ENCODE assay signal across 33 mouse cellular contexts in genomic region chr3:95866071-95866470, GRCm38 (mm10). TPM values are rescaled to one million over a fixed set of nuclear protein-coding genes. Genes with fewer than 3 reads are reported as not detected.
DNase-seq lines count a peak whose midpoint lies in the region; ATAC-seq lines count a peak whose summit lies in the region.
"Had no signal": no experiment of that assay in that cellular context is flagged by ENCODE, and none has a peak within 500 bp of the region (broad histone marks: within the 10 kb centered on the region; RNA-seq: fewer than 3 reads in every experiment).

No protein-coding gene starts in this region.

- H3K27ac ChIP-seq in kidney, embryonic 14.5 days (ENCODE audit: low read depth, low read length) = no peak overlapping the region
- H3K27ac ChIP-seq: embryonic facial prominence, embryonic 10.5 days; embryonic facial prominence, embryonic 13.5 days; forebrain, embryonic 12.5 days; forebrain, embryonic 15.5 days; heart, embryonic 15.5 days; hindbrain, embryonic 10.5 days; hindbrain, embryonic 13.5 days had no signal

- peaks cover 51% of the 10 kb centered on the region for H3K36me3 ChIP-seq in kidney, embryonic 14.5 days (ENCODE audit: control insufficient read depth, insufficient read depth, low read length)

- H3K4me3 ChIP-seq in kidney, embryonic 14.5 days (ENCODE audit: low read length) = no peak overlapping the region
- H3K4me3 ChIP-seq: embryonic facial prominence, embryonic 10.5 days; embryonic facial prominence, embryonic 13.5 days; erythroblast, embryonic 14.5 days; forebrain, embryonic 12.5 days; forebrain, embryonic 15.5 days; heart, embryonic 12.5 days; heart, embryonic 15.5 days; hindbrain, embryonic 10.5 days; hindbrain, embryonic 13.5 days had no signal

- H3K27me3 ChIP-seq in kidney, embryonic 14.5 days (ENCODE audit: control insufficient read depth, insufficient read depth, low read length) = no peaks in the 10 kb centered on the region
- H3K27me3 ChIP-seq: CH12.LX; embryonic facial prominence, embryonic 13.5 days; forebrain, embryonic 12.5 days; forebrain, embryonic 15.5 days; heart, embryonic 12.5 days; heart, embryonic 15.5 days; hindbrain, embryonic 13.5 days; Patski had no signal

- no peak overlapping the region for H3K9ac ChIP-seq in kidney, embryonic 14.5 days (ENCODE audit: low read depth, low read length)
- H3K9ac ChIP-seq: embryonic facial prominence, embryonic 13.5 days; forebrain, embryonic 12.5 days; forebrain, embryonic 15.5 days; heart, embryonic 12.5 days; heart, embryonic 15.5 days; hindbrain, embryonic 13.5 days had no signal

- 0 out of 2 replicates have a peak, but pooled peaks cover 3% of the 10 kb centered on the region for H3K4me1 ChIP-seq in kidney, embryonic 14.5 days (ENCODE audit: control insufficient read depth, insufficient read depth, low read length)

- WGBS in kidney, embryonic 14.5 days = 93% methylated on average over 5 of the region's 5 CpGs

- H3K4me2 ChIP-seq in kidney, embryonic 14.5 days (replicated peaks; ENCODE audit: low read depth, low read length) = no peak overlapping the region
- H3K4me2 ChIP-seq: embryonic facial prominence, embryonic 13.5 days; forebrain, embryonic 12.5 days; forebrain, embryonic 15.5 days; heart, embryonic 12.5 days; heart, embryonic 15.5 days; hindbrain, embryonic 13.5 days had no signal

- DNase-seq in kidney, adult 11 months = peak; percentile 74
- DNase-seq in kidney, adult 8-10 months = peak; percentile 70 to 73
- no peak for DNase-seq in kidney, postnatal 4 days
- DNase-seq in kidney, adult 9 months = peak; percentile 86
- peak; percentile 57 for DNase-seq in kidney, postnatal 14 days
- DNase-seq in adrenal gland, postnatal 4 days (ENCODE audit: low spot score in 2 of 2) = no peak
- no peak for DNase-seq in urinary bladder, postnatal 14 days (ENCODE audit: low spot score)
- DNase-seq: adrenal gland, postnatal 10 days; adrenal gland, postnatal 36 days; B cell, adult 2 months; cerebellum, adult 11 months; cerebellum, adult 2 months; cerebellum, postnatal 10 days; cerebellum, postnatal 36 days; embryo, embryonic 11 days; gastrocnemius, postnatal 25 days; heart, adult 18-20 months; heart, postnatal 10 days; heart, postnatal 36 days had no signal

- no peaks in the 10 kb centered on the region for H3K9me3 ChIP-seq in kidney, embryonic 14.5 days (ENCODE audit: control insufficient read depth, low read length)
- H3K9me3 ChIP-seq: embryonic facial prominence, embryonic 10.5 days; embryonic facial prominence, embryonic 13.5 days; forebrain, embryonic 12.5 days; forebrain, embryonic 15.5 days; G1E; heart, embryonic 12.5 days; heart, embryonic 15.5 days; hindbrain, embryonic 10.5 days; hindbrain, embryonic 13.5 days had no signal

- ATAC-seq in kidney, embryonic 14.5 days (ENCODE audit: low FRiP score, low TSS enrichment) = no peak
- ATAC-seq: forebrain, embryonic 15.5 days; hindbrain, embryonic 16.5 days; Patski had no signal

RNA-seq across cellular contexts. Expression of gene Mrps21, which starts 5.2 kb away (rescaled TPM):
- 377 and 496 TPM in 2 replicates for polyA plus RNA-seq in kidney, embryonic 14.5 days (2014; fragmentation: Nextera tagmentation; extraction: Ambion mirVana)
- 100 to 1,000 TPM; 178 to 200 TPM for total RNA-seq in adrenal gland, postnatal 4 days (2021)

RNA-seq across cellular contexts. Expression of gene Prpf3, which starts 10.4 kb away (rescaled TPM):
- 51.2 and 60.8 TPM in 2 replicates for polyA plus RNA-seq in kidney, embryonic 14.5 days (2014; fragmentation: Nextera tagmentation; extraction: Ambion mirVana)
- total RNA-seq in adrenal gland, postnatal 4 days (2021) = 10 to 100 TPM; 31.9 to 34.7 TPM

RNA-seq across cellular contexts. Expression of gene Ciart, which starts 16.0 kb away (rescaled TPM):
- polyA plus RNA-seq in kidney, embryonic 14.5 days (2014; fragmentation: Nextera tagmentation; extraction: Ambion mirVana) = 4.0 and 5.3 TPM in 2 replicates
- total RNA-seq in adrenal gland, postnatal 4 days (2021) = 1 to 10 TPM; 1.7 to 2.2 TPM

RNA-seq across cellular contexts. Expression of gene BC028528, which starts 25.7 kb away (rescaled TPM):
- 33.6 and 35.6 TPM in 2 replicates for polyA plus RNA-seq in kidney, embryonic 14.5 days (2014; fragmentation: Nextera tagmentation; extraction: Ambion mirVana)
- 10 to 100 TPM; 21.3 to 21.5 TPM for total RNA-seq in adrenal gland, postnatal 4 days (2021)
- polyA plus RNA-seq: erythroblast, embryonic 14.5 days; G1E had no signal

RNA-seq across cellular contexts. Expression of gene Aph1a, which starts 27.7 kb away (rescaled TPM):
- polyA plus RNA-seq in kidney, embryonic 14.5 days (2014; fragmentation: Nextera tagmentation; extraction: Ambion mirVana) = 40.4 and 83.2 TPM in 2 replicates
- total RNA-seq in adrenal gland, postnatal 4 days (2021) = 100 to 1,000 TPM; 156 to 163 TPM

Comparison
In these comparisons a context has a peak if more than half of its experiments do, and no peak if none do; other contexts are left out.
1. DNase-seq: peak in kidney, adult 11 months (single experiment), kidney, adult 8-10 months (2 of 2), kidney, adult 9 months (single experiment) and kidney, postnatal 14 days (single experiment); none in kidney, postnatal 4 days (0 of 2), adrenal gland, postnatal 4 days (0 of 2) and urinary bladder, postnatal 14 days (single experiment).